ENCODE assay signal across 8 mouse cellular contexts in genomic region chr10:7590234-7590689, GRCm38 (mm10). TPM values are rescaled to one million over a fixed set of nuclear protein-coding genes. Genes with fewer than 3 reads are reported as not detected.
DNase-seq lines count a peak whose midpoint lies in the region; ATAC-seq and TF ChIP-seq lines count a peak whose summit lies in the region.

No protein-coding gene starts in this region.

- peaks cover 11% of the 10 kb centered on the region for H3K27me3 ChIP-seq in heart, embryonic 11.5 days (ENCODE audit: control insufficient read depth, insufficient read depth, low read length)
- no peaks in the 10 kb centered on the region for H3K27me3 ChIP-seq in hindbrain, postnatal 0 days (ENCODE audit: insufficient read depth, low read length)
- H3K27me3 ChIP-seq in midbrain, postnatal 0 days (ENCODE audit: insufficient read depth, low read length): no peaks in the 10 kb centered on the region

- no peak for TF ChIP-seq CTCF in hindbrain, postnatal 0 days (IDR thresholded peaks at IDR 0.05; ENCODE audit: low read depth)
- no peak for TF ChIP-seq CTCF in midbrain, postnatal 0 days (IDR thresholded peaks at IDR 0.05)

- no peaks in the 10 kb centered on the region for H3K36me3 ChIP-seq in heart, embryonic 11.5 days (ENCODE audit: control insufficient read depth, insufficient read depth, low read length)
- no peaks in the 10 kb centered on the region for H3K36me3 ChIP-seq in hindbrain, postnatal 0 days (ENCODE audit: insufficient read depth, low read length)
- no peaks in the 10 kb centered on the region for H3K36me3 ChIP-seq in midbrain, postnatal 0 days (ENCODE audit: insufficient read depth, low read length)

- no peak for DNase-seq in heart, postnatal 4 days
- peak; percentile 4 for DNase-seq in thymus, postnatal 0 days (ENCODE audit: low spot score)
- no peak for DNase-seq in thymus, postnatal 4 days
- DNase-seq in hindbrain, postnatal 0 days (ENCODE audit: low spot score): peak; percentile 36
- DNase-seq in midbrain, postnatal 0 days (ENCODE audit: low spot score): no peak
- no peak for DNase-seq in left cerebral cortex, postnatal 36 days (ENCODE audit: low spot score in 2 of 2)
- DNase-seq in adrenal gland, adult 2 months: no peak

- peak; percentile 19; the same call in 1 of the 2 replicates for ATAC-seq in heart, embryonic 11.5 days (replicated peaks; ENCODE audit: insufficient number of reproducible peaks, low FRiP score, low TSS enrichment)
- ATAC-seq in hindbrain, postnatal 0 days: peak; percentile 72; the same call in 1 of the 2 replicates
- ATAC-seq in midbrain, postnatal 0 days (ENCODE audit: low FRiP score): peak; percentile 81

- peaks cover 7% of the 10 kb centered on the region; the same call in 1 of the 2 replicates for H3K4me1 ChIP-seq in heart, embryonic 11.5 days (ENCODE audit: control insufficient read depth, insufficient read depth, low read length)
- H3K4me1 ChIP-seq in hindbrain, postnatal 0 days (ENCODE audit: insufficient read depth, low read length): peaks cover 18% of the 10 kb centered on the region
- H3K4me1 ChIP-seq in midbrain, postnatal 0 days (ENCODE audit: insufficient read depth, low read length): peaks cover 13% of the 10 kb centered on the region

- peak overlapping the region; percentile 77 for H3K4me3 ChIP-seq in heart, embryonic 11.5 days (ENCODE audit: low read depth, low read length)
- peak overlapping the region; percentile 89 for H3K4me3 ChIP-seq in hindbrain, postnatal 0 days (ENCODE audit: low read length)
- peak overlapping the region; percentile 91 for H3K4me3 ChIP-seq in midbrain, postnatal 0 days (ENCODE audit: low read depth, low read length)

- H3K4me2 ChIP-seq in heart, embryonic 11.5 days: peak overlapping the region; percentile 100
- H3K4me2 ChIP-seq in hindbrain, postnatal 0 days (ENCODE audit: low read depth, low read length): peak overlapping the region; percentile 96
- H3K4me2 ChIP-seq in midbrain, postnatal 0 days (ENCODE audit: low read depth, low read length, poor library complexity, severe bottlenecking): peak overlapping the region; percentile 91

- intact Hi-C loops in left cerebral cortex, postnatal 36 days (cut with DNase I): no loop called here

- H3K27ac ChIP-seq in heart, embryonic 11.5 days (ENCODE audit: low read depth, low read length): no peak overlapping the region
- H3K27ac ChIP-seq in hindbrain, postnatal 0 days: peak overlapping the region; percentile 77
- H3K27ac ChIP-seq in midbrain, postnatal 0 days (ENCODE audit: low read depth, low read length): peak overlapping the region; percentile 79

- peak overlapping the region; percentile 56; the same call in 1 of the 2 replicates for H3K9ac ChIP-seq in heart, embryonic 11.5 days (ENCODE audit: low read depth, low read length)
- peak overlapping the region; percentile 79 for H3K9ac ChIP-seq in hindbrain, postnatal 0 days (replicated peaks; ENCODE audit: low read length)
- peak overlapping the region; percentile 82 for H3K9ac ChIP-seq in midbrain, postnatal 0 days (replicated peaks; ENCODE audit: low read length, poor library complexity, severe bottlenecking)

- no peaks in the 10 kb centered on the region for H3K9me3 ChIP-seq in heart, embryonic 11.5 days (replicated peaks; ENCODE audit: control insufficient read depth, low read length)
- no peaks in the 10 kb centered on the region for H3K9me3 ChIP-seq in hindbrain, postnatal 0 days (ENCODE audit: low read length)
- no peaks in the 10 kb centered on the region for H3K9me3 ChIP-seq in midbrain, postnatal 0 days (ENCODE audit: low read length)

- WGBS in heart, embryonic 11.5 days (ENCODE audit: insufficient replicate concordance): under 1% methylated on average over 54 of the region's 54 CpGs
- under 1% methylated on average over 53 of the region's 54 CpGs for WGBS in hindbrain, postnatal 0 days
- WGBS in midbrain, postnatal 0 days: under 1% methylated on average over 40 of the region's 54 CpGs

RNA-seq across cellular contexts. Expression of gene Lrp11, which starts 0.7 kb away (rescaled TPM):
- 2.1 and 2.8 TPM in 2 replicates for polyA plus RNA-seq in heart, embryonic 11.5 days (2014; fragmentation: Nextera tagmentation; extraction: Ambion mirVana)
- total RNA-seq in heart, postnatal 4 days (2021): 1 to 10 TPM; 1.4 to 1.5 TPM
- polyA plus RNA-seq in thymus, postnatal 0 days (2015; fragmentation: Nextera tagmentation; extraction: Ambion mirVana): 1.2 and 1.3 TPM in 2 replicates
- total RNA-seq in hindbrain, postnatal 0 days (2014; rRNA removed): 162 and 204 TPM in 2 replicates
- 55.4 and 56.1 TPM in 2 replicates for polyA plus RNA-seq in hindbrain, postnatal 0 days (2015; fragmentation: Nextera tagmentation; extraction: Ambion mirVana)
- 123 and 139 TPM in 2 replicates for total RNA-seq in midbrain, postnatal 0 days (2014; rRNA removed)
- 48.2 and 51.7 TPM in 2 replicates for polyA plus RNA-seq in midbrain, postnatal 0 days (2015; fragmentation: Nextera tagmentation; extraction: Ambion mirVana)
- 100 to 1,000 TPM; 137 to 167 TPM for total RNA-seq in left cerebral cortex, postnatal 36 days (2021)
- total RNA-seq in adrenal gland, adult 2 months (2021): 10 to 100 TPM; 19.4 to 23.7 TPM
- polyA plus RNA-seq in adrenal gland, adult 2 months (2012; rRNA removed): 64.0 and 73.2 TPM in 2 replicates

Comparison
In these comparisons a context has a peak if more than half of its experiments do, and no peak if none do; other contexts are left out.
1. DNase-seq: peak in thymus, postnatal 0 days (single experiment) and hindbrain, postnatal 0 days (single experiment); none in heart, postnatal 4 days (single experiment), thymus, postnatal 4 days (single experiment), midbrain, postnatal 0 days (single experiment), left cerebral cortex, postnatal 36 days (0 of 2) and adrenal gland, adult 2 months (single experiment).
2. ATAC-seq: peak in every context shown above with its lines; median percentile 81 in midbrain, postnatal 0 days; 72 in hindbrain, postnatal 0 days; 19 in heart, embryonic 11.5 days.
3. RNA of gene Lrp11, which starts 0.7 kb away (total RNA-seq): 137 to 167 TPM in left cerebral cortex, postnatal 36 days, 162 to 204 TPM in hindbrain, postnatal 0 days, 123 to 139 TPM in midbrain, postnatal 0 days and 19.4 to 23.7 TPM in adrenal gland, adult 2 months; 1.4 to 1.5 TPM in heart, postnatal 4 days; every median in the first group is over 4 times any median in the second.
4. Peak in every context shown above with its lines, with median percentiles within 50 percentile points of each other: H3K4me2 ChIP-seq, H3K4me3 ChIP-seq and H3K9ac ChIP-seq.